Mouse (Mus musculus): ENCODE data around the gene Clec4a1.

- no peak for TF ChIP-seq CTCF (conservative IDR thresholded peaks at IDR 0.05; ENCODE audit: low read length)
- no peak for TF ChIP-seq POU5F1 (IDR thresholded peaks at IDR 0.05; ENCODE audit: borderline replicate concordance, low read length)
Observed at GRCm38 (mm10) chr6:122952401-122952800, 30.8 kb downstream of the Clec4a1 start, which contains the start of gene Clec4a3.
